Mouse (Mus musculus): Measurements from ENCODE around the gene Gdf11.

DNA sequence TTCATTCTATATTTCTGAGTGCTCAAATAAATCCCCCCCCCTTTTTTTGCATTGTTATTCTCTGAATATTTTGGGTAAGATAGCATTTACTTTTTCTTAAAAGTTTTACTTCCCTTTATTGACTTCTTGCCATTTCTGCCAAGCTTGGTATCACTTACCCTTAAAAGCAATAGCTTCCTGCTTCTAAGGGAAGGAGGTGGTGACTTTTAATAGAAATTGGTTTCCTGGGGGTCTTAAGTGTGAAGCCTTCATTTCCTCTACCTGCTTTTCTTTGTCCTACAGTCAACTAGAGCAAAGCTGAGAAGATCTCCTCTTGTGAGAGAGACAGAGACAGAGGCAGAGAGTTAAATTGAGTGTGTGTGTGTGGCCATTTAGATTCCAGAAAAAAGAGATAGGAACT, 30.3 kb downstream of the Gdf11 start:
- no peak for TF ChIP-seq CTCF (IDR thresholded peaks at IDR 0.05; ENCODE audit: low read depth, low read length)
- no peak for TF ChIP-seq POLR2A (IDR thresholded peaks at IDR 0.05; ENCODE audit: borderline replicate concordance, low read depth, low read length)

All from bone marrow macrophage, adult 2 months (primary cell).